ENCODE assay signal across 10 mouse cellular contexts in genomic region chr9:57209316-57209715, GRCm38 (mm10). TPM values are rescaled to one million over a fixed set of nuclear protein-coding genes. Genes with fewer than 3 reads are reported as not detected.
A peak's percentile ranks its signal among the peaks of the same experiment; 100 is the strongest.
DNase-seq lines count a peak whose midpoint lies in the region; ATAC-seq lines count a peak whose summit lies in the region.
"Had no signal": no experiment of that assay in that cellular context is flagged by ENCODE, and none has a peak within 500 bp of the region (broad histone marks: within the 10 kb centered on the region; RNA-seq: fewer than 3 reads in every experiment).

No protein-coding gene starts in this region.

- no peak; the same call in 1 of the 2 replicates for ATAC-seq in granulocyte monocyte progenitor cell, adult 5-6 weeks (replicated peaks; ENCODE audit: poor library complexity, severe bottlenecking)

- DNase-seq in gastrocnemius, postnatal 10 days = peak; percentile 55
- DNase-seq in gastrocnemius, postnatal 36 days = no peak
- peak; percentile 39 for DNase-seq in urinary bladder, postnatal 14 days (ENCODE audit: low spot score)
- no peak for DNase-seq in urinary bladder, adult 2 months (ENCODE audit: low spot score)
- peak; percentile 60 to 69 for DNase-seq in cerebellum, postnatal 14 days
- DNase-seq in kidney, postnatal 4 days = peak; percentile 71 to 72
- DNase-seq in lung, postnatal 36 days = peak; percentile 66

- intact Hi-C loops in gastrocnemius, postnatal 36 days (cut with DNase I) = loop anchor here (2.0 kb wide), 1 partner anchor 225 kb away; no protein-coding TSS in a partner anchor

RNA-seq across cellular contexts. Expression of gene Trcg1, which starts 27.0 kb away (rescaled TPM):
- not detected for total RNA-seq in gastrocnemius, postnatal 10 days (2021)
- total RNA-seq in gastrocnemius, postnatal 36 days (2021) = not detected
- not detected in 2 replicates for polyA plus RNA-seq in urinary bladder, adult 2 months (2012; rRNA removed)
- total RNA-seq in granulocyte monocyte progenitor cell, adult 5-6 weeks (2014; fragmentation: Nextera tagmentation) = not detected in 2 replicates
- total RNA-seq in granulocyte monocyte progenitor cell, adult 5-6 weeks (2017) = not detected in 2 replicates
- polyA plus RNA-seq: intestine, embryonic 14.5 days; myocyte had no signal

RNA-seq across cellular contexts. Expression of gene Commd4, which starts 51.2 kb away (rescaled TPM):
- 10 to 100 TPM; 30.4 to 30.6 TPM for total RNA-seq in gastrocnemius, postnatal 10 days (2021)
- total RNA-seq in gastrocnemius, postnatal 36 days (2021) = 10 to 100 TPM; 26.4 to 32.4 TPM
- 92.3 and 124 TPM in 2 replicates for polyA plus RNA-seq in urinary bladder, adult 2 months (2012; rRNA removed)
- 82.2 and 104 TPM in 2 replicates for total RNA-seq in granulocyte monocyte progenitor cell, adult 5-6 weeks (2014; fragmentation: Nextera tagmentation)
- 62.4 and 73.0 TPM in 2 replicates for total RNA-seq in granulocyte monocyte progenitor cell, adult 5-6 weeks (2017)

RNA-seq across cellular contexts. Expression of gene 1700017B05Rik, which starts 53.1 kb away (rescaled TPM):
- 10 to 100 TPM; 10.2 to 12.8 TPM for total RNA-seq in gastrocnemius, postnatal 10 days (2021)
- 1 to 10 TPM; 3.8 to 4.2 TPM for total RNA-seq in gastrocnemius, postnatal 36 days (2021)
- polyA plus RNA-seq in urinary bladder, adult 2 months (2012; rRNA removed) = 4.6 and 10.7 TPM in 2 replicates
- 38.6 and 43.6 TPM in 2 replicates for total RNA-seq in granulocyte monocyte progenitor cell, adult 5-6 weeks (2014; fragmentation: Nextera tagmentation)
- total RNA-seq in granulocyte monocyte progenitor cell, adult 5-6 weeks (2017) = 18.9 and 20.0 TPM in 2 replicates

Comparison
In these comparisons a context has a peak if more than half of its experiments do, and no peak if none do; other contexts are left out.
1. DNase-seq: peak in gastrocnemius, postnatal 10 days (single experiment), urinary bladder, postnatal 14 days (single experiment), cerebellum, postnatal 14 days (2 of 2), kidney, postnatal 4 days (2 of 2) and lung, postnatal 36 days (single experiment); none in gastrocnemius, postnatal 36 days (0 of 2) and urinary bladder, adult 2 months (single experiment).